Mouse (Mus musculus) left cerebral cortex, adult 8-10 months (tissue): ENCODE data around the gene Maats1. TPM values are rescaled to one million over a fixed set of nuclear protein-coding genes. Genes with fewer than 3 reads are reported as not detected.

Experiments
- total RNA-seq, 4 experiments: library from RNA; stranded (reverse); gene quantifications; 2 replicates each; pipeline ENCODE4 v1.2.4; 2022

The Maats1 gene
- total RNA-seq, 4 experiments from 2014 or later, result 1.1 to 1.6 (median 1.4) TPM

Other genes starting within 250 kb of the Maats1 start
- gene Nr1i2, start 47.3 kb downstream of the Maats1 start, total RNA-seq, result under 1 TPM in 1 of 4 experiments, not detected in 3; 0.13 TPM
- 100 to 1,000 TPM; 100 to 149 (median 127) TPM for gene Cox17, start 4.8 kb upstream of the Maats1 start, total RNA-seq
- gene Gm21987, start 4.9 kb upstream of the Maats1 start, total RNA-seq, result not detected
- under 1 TPM; 0.35 to 0.89 (median 0.52) TPM for gene Popdc2, start 20.1 kb upstream of the Maats1 start, total RNA-seq
- 1 to 10 TPM in 3 of 4 experiments, under 1 TPM in 1; 0.78 to 2.0 (median 1.9) TPM for gene Pla1a, start 91.0 kb upstream of the Maats1 start, total RNA-seq
- gene Adprh, start 110.6 kb upstream of the Maats1 start, total RNA-seq, result 10 to 100 TPM; 53.6 to 58.5 (median 55.7) TPM
- under 1 TPM; 0.44 to 0.71 (median 0.64) TPM for gene Cd80, start 113.4 kb upstream of the Maats1 start, total RNA-seq
- 10 to 100 TPM; 24.6 to 32.1 (median 28.9) TPM for gene Timmdc1, start 180.5 kb upstream of the Maats1 start, total RNA-seq
- gene Poglut1, start 208.1 kb upstream of the Maats1 start, total RNA-seq, result 10 to 100 TPM; 43.1 to 49.4 (median 45.3) TPM
- 10 to 100 TPM; 18.8 to 27.1 (median 22.8) TPM for gene Tmem39a, start 216.6 kb upstream of the Maats1 start, total RNA-seq